Mouse (Mus musculus): Measurements from ENCODE around the gene Olfr638. TPM values are rescaled to one million over a fixed set of nuclear protein-coding genes. Genes with fewer than 3 reads are reported as not detected.

Olfr638 gene
- polyA plus RNA-seq (2012; rRNA removed; ENCODE audit: low replicate concordance), result not detected in 2 replicates

GRCm38 (mm10) chr7:103998446-103998845 lies at the start of gene Olfr638:
Gene Olfr638 (plus strand): TSS chr7:103998746.

GRCm38 (mm10) chr7:103970852-103971251 lies 27.7 kb upstream of the Olfr638 start, which contains the start of gene Olfr635:
Gene Olfr635 (plus strand): TSS chr7:103971152.

GRCm38 (mm10) chr7:104017203-104017602 lies 18.7 kb downstream of the Olfr638 start, which contains the start of gene Olfr639:
Gene Olfr639 (minus strand): TSS chr7:104017303.

GRCm38 (mm10) chr7:104025473-104025872 lies 26.9 kb downstream of the Olfr638 start, which contains the start of gene Olfr640:
Gene Olfr640 (minus strand): TSS chr7:104025573.

GRCm38 (mm10) chr7:104035145-104035544 lies 36.6 kb downstream of the Olfr638 start, which contains the start of gene Olfr641:
Gene Olfr641 (plus strand): TSS chr7:104035445.

GRCm38 (mm10) chr7:104052566-104052965 lies 54.0 kb downstream of the Olfr638 start, which contains the start of gene Olfr642:
Gene Olfr642 (minus strand): TSS chr7:104052666.

Other genes with a start within 250 kb of the Olfr638 start
- gene Olfr630, start 241.4 kb upstream of the Olfr638 start, polyA plus RNA-seq (2012; rRNA removed; ENCODE audit: low replicate concordance), result not detected in 2 replicates
- not detected in 2 replicates for gene Olfr69, start 227.2 kb upstream of the Olfr638 start, polyA plus RNA-seq (2012; rRNA removed; ENCODE audit: low replicate concordance)
- not detected in 2 replicates for gene Olfr68, start 219.0 kb upstream of the Olfr638 start, polyA plus RNA-seq (2012; rRNA removed; ENCODE audit: low replicate concordance)
- not detected in 2 replicates for gene Olfr67, start 206.9 kb upstream of the Olfr638 start, polyA plus RNA-seq (2012; rRNA removed; ENCODE audit: low replicate concordance)
- gene Hbb-bt, start 184.8 kb upstream of the Olfr638 start, polyA plus RNA-seq (2012; rRNA removed; ENCODE audit: low replicate concordance), result 34.6 and 126 TPM in 2 replicates
- 335 and 1,183 TPM in 2 replicates for gene Hbb-bs, start 170.7 kb upstream of the Olfr638 start, polyA plus RNA-seq (2012; rRNA removed; ENCODE audit: low replicate concordance)
- not detected in 2 replicates for gene Hbb-bh2, start 158.2 kb upstream of the Olfr638 start, polyA plus RNA-seq (2012; rRNA removed; ENCODE audit: low replicate concordance)
- gene Hbb-bh1, start 155.6 kb upstream of the Olfr638 start, polyA plus RNA-seq (2012; rRNA removed; ENCODE audit: low replicate concordance), result not detected in 2 replicates
- gene Hbb-y, start 145.5 kb upstream of the Olfr638 start, polyA plus RNA-seq (2012; rRNA removed; ENCODE audit: low replicate concordance), result not detected in 2 replicates
- gene Olfr66, start 112.5 kb upstream of the Olfr638 start, polyA plus RNA-seq (2012; rRNA removed; ENCODE audit: low replicate concordance), result not detected in 2 replicates
- not detected in 2 replicates for gene Olfr64, start 104.3 kb upstream of the Olfr638 start, polyA plus RNA-seq (2012; rRNA removed; ENCODE audit: low replicate concordance)
- not detected in 2 replicates for gene Olfr65, start 95.3 kb upstream of the Olfr638 start, polyA plus RNA-seq (2012; rRNA removed; ENCODE audit: low replicate concordance)
- gene Olfr631, start 69.9 kb upstream of the Olfr638 start, polyA plus RNA-seq (2012; rRNA removed; ENCODE audit: low replicate concordance), result not detected in 2 replicates
- gene Olfr632, start 64.4 kb upstream of the Olfr638 start, polyA plus RNA-seq (2012; rRNA removed; ENCODE audit: low replicate concordance), result 0.20 TPM in 1 of 2 replicates, not detected in the other
- not detected in 2 replicates for gene Olfr633, start 54.3 kb upstream of the Olfr638 start, polyA plus RNA-seq (2012; rRNA removed; ENCODE audit: low replicate concordance)
- gene Olfr635, start 27.6 kb upstream of the Olfr638 start, polyA plus RNA-seq (2012; rRNA removed; ENCODE audit: low replicate concordance), result not detected in 2 replicates
- not detected in 2 replicates for gene Olfr639, start 18.6 kb downstream of the Olfr638 start, polyA plus RNA-seq (2012; rRNA removed; ENCODE audit: low replicate concordance)
- not detected in 2 replicates for gene Olfr640, start 26.8 kb downstream of the Olfr638 start, polyA plus RNA-seq (2012; rRNA removed; ENCODE audit: low replicate concordance)
- gene Olfr641, start 36.7 kb downstream of the Olfr638 start, polyA plus RNA-seq (2012; rRNA removed; ENCODE audit: low replicate concordance), result not detected in 2 replicates
- not detected in 2 replicates for gene Olfr642, start 53.9 kb downstream of the Olfr638 start, polyA plus RNA-seq (2012; rRNA removed; ENCODE audit: low replicate concordance)
- gene 4930516K23Rik, start 62.7 kb downstream of the Olfr638 start, polyA plus RNA-seq (2012; rRNA removed; ENCODE audit: low replicate concordance), result not detected in 2 replicates
- gene Olfr644, start 73.1 kb downstream of the Olfr638 start, polyA plus RNA-seq (2012; rRNA removed; ENCODE audit: low replicate concordance), result not detected in 2 replicates
- gene Olfr645, start 86.7 kb downstream of the Olfr638 start, polyA plus RNA-seq (2012; rRNA removed; ENCODE audit: low replicate concordance), result not detected in 2 replicates
- not detected in 2 replicates for gene Olfr646, start 106.1 kb downstream of the Olfr638 start, polyA plus RNA-seq (2012; rRNA removed; ENCODE audit: low replicate concordance)
- not detected in 2 replicates for gene Ubqln5, start 131.1 kb downstream of the Olfr638 start, polyA plus RNA-seq (2012; rRNA removed; ENCODE audit: low replicate concordance)
- gene Olfr643, start 138.7 kb downstream of the Olfr638 start, polyA plus RNA-seq (2012; rRNA removed; ENCODE audit: low replicate concordance), result not detected in 2 replicates
- not detected in 2 replicates for gene Ubqln3, start 144.5 kb downstream of the Olfr638 start, polyA plus RNA-seq (2012; rRNA removed; ENCODE audit: low replicate concordance)
- not detected in 2 replicates for gene Ubqlnl, start 151.8 kb downstream of the Olfr638 start, polyA plus RNA-seq (2012; rRNA removed; ENCODE audit: low replicate concordance)
- not detected in 2 replicates for gene Olfm5, start 166.1 kb downstream of the Olfr638 start, polyA plus RNA-seq (2012; rRNA removed; ENCODE audit: low replicate concordance)
- gene Olfr648, start 184.6 kb downstream of the Olfr638 start, polyA plus RNA-seq (2012; rRNA removed; ENCODE audit: low replicate concordance), result not detected in 2 replicates
- gene Olfr649, start 197.2 kb downstream of the Olfr638 start, polyA plus RNA-seq (2012; rRNA removed; ENCODE audit: low replicate concordance), result not detected in 2 replicates
- 0.24 and 0.58 TPM in 2 replicates for gene Trim6, start 220.0 kb downstream of the Olfr638 start, polyA plus RNA-seq (2012; rRNA removed; ENCODE audit: low replicate concordance)
- gene Trim34a, start 245.7 kb downstream of the Olfr638 start, polyA plus RNA-seq (2012; rRNA removed; ENCODE audit: low replicate concordance), result 2.1 and 2.6 TPM in 2 replicates